Mouse (Mus musculus) testis, adult 2 months (tissue): ENCODE data around the gene Map3k20. TPM values are rescaled to one million over a fixed set of nuclear protein-coding genes. Genes with fewer than 3 reads are reported as not detected.
A peak's percentile ranks its signal among the peaks of the same experiment; 100 is the strongest.

ENCODE experiments used
- H3K27ac ChIP-seq: fragments of 200-500 bp; 2 replicates; pipeline ENCODE4 v1.5.1; 2012; ENCODE audit warnings: low read depth, low read length; ENCODE audit not compliant: control insufficient read depth, insufficient read depth
- H3K27me3 ChIP-seq: fragments of 200-500 bp; 2 replicates; pipeline ENCODE4 v1.6.1; 2012; ENCODE audit warnings: mild to moderate bottlenecking, low read length, moderate library complexity; ENCODE audit not compliant: control insufficient read depth, insufficient read depth
- H3K36me3 ChIP-seq: fragments of 200-500 bp; 2 replicates; pipeline ENCODE4 v1.6.1; 2012; ENCODE audit warnings: mild to moderate bottlenecking, low read length; ENCODE audit not compliant: control insufficient read depth, insufficient read depth
- H3K4me1 ChIP-seq: fragments of 200-500 bp; 2 replicates; pipeline ENCODE4 v1.6.1; 2012; ENCODE audit warnings: low read length; ENCODE audit not compliant: control insufficient read depth, insufficient read depth
- H3K4me3 ChIP-seq: fragments of 200-500 bp; 2 replicates; pipeline ENCODE4 v1.5.1; 2012; ENCODE audit warnings: low read depth, mild to moderate bottlenecking, low read length, moderate library complexity, mixed read lengths; ENCODE audit not compliant: control insufficient read depth
- CTCF ChIP-seq: fragments of 200-500 bp; IDR thresholded peaks from 2 replicates; pipeline ENCODE4 v1.5.1; 2012; ENCODE audit warnings: low read depth, mild to moderate bottlenecking, inconsistent platforms, low read length, moderate library complexity; ENCODE audit not compliant: control insufficient read depth, insufficient read depth, insufficient replicate concordance
- POLR2A ChIP-seq: fragments of 200-500 bp; IDR thresholded peaks from 2 replicates; pipeline ENCODE4 v1.6.1; 2012; ENCODE audit warnings: low read depth, mild to moderate bottlenecking, inconsistent platforms, low read length, moderate library complexity; ENCODE audit not compliant: control insufficient read depth
- polyA plus RNA-seq: library from polyadenylated mRNA; depleted of rRNA; stranded (reverse); fragments of >200 nt; gene quantifications from 2 replicates; pipeline ENCODE4 v1.2.3, GENCODE M21; 2012

The Map3k20 gene
- polyA plus RNA-seq, 1 experiment = 2.8 TPM

GRCm38 (mm10) chr2:72260704-72261103 is 24.7 kb upstream of the Map3k20 start:
- TF ChIP-seq POLR2A (no peak), CTCF (no peak)
- no peaks in the 10 kb centered on the region for H3K36me3 ChIP-seq
- H3K4me1 ChIP-seq = no peaks in the 10 kb centered on the region
- no peak overlapping the region for H3K27ac ChIP-seq
- peak overlapping the region; percentile 36; the same call in 1 of the 2 replicates for H3K4me3 ChIP-seq
- no peaks in the 10 kb centered on the region for H3K27me3 ChIP-seq

DNA sequence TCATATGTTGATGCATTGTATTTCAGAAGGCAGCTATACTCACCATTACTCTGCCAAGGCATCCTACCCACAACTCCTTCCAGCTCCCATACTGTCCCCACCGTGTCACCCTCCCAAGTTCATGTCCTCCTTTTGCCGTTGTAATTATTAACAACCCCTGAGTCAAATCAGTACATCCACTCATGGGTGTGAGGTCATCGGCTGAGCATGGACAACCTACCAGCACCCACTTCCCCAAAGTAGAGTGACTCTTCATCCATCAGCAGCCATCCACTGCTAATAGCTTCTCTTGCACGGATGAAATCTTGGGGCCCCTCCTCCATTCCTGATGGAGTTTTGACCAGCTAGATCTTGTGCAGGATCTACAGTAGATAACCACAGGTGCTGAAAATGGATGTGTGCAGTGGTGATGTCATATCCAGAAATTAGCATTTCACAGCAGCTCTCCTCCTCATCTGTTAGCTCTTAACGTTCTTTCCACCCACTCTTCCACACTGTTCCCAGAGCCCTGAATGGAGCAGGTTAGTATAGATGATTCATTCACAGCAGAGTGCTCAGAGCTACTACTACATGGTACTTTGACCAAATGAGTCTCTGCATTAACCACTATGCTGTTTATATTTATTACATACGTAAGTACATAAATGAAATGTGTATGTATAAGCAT is 22.5 kb upstream of the Map3k20 start:
- no peak for TF ChIP-seq CTCF
- TF ChIP-seq POLR2A = no peak
- Histone ChIP-seq H3K4me1 (no peaks in the 10 kb centered on the region), H3K4me3 (no peak overlapping the region), H3K27me3 (no peaks in the 10 kb centered on the region), H3K36me3 (no peaks in the 10 kb centered on the region), H3K27ac (no peak overlapping the region)

- TF ChIP-seq POLR2A (no peak), CTCF (no peak)
These were observed 18.0 kb upstream of the Map3k20 start for GRCm38 (mm10) chr2:72267390-72267789.

GRCm38 (mm10) chr2:72269651-72270341 is 15.6 kb upstream of the Map3k20 start:
- no peak overlapping the region for H3K27ac ChIP-seq
- no peaks in the 10 kb centered on the region for H3K36me3 ChIP-seq
- no peaks in the 10 kb centered on the region for H3K4me1 ChIP-seq
- no peak overlapping the region for H3K4me3 ChIP-seq
- TF ChIP-seq POLR2A (no peak), CTCF (no peak)
- no peaks in the 10 kb centered on the region for H3K27me3 ChIP-seq

More at GRCm38 (mm10) chr2:72267390-72267789, 18.0 kb upstream of the Map3k20 start:
- Histone ChIP-seq H3K27me3 (no peaks in the 10 kb centered on the region), H3K4me1 (no peaks in the 10 kb centered on the region), H3K4me3 (no peak overlapping the region), H3K27ac (no peak overlapping the region), H3K36me3 (no peaks in the 10 kb centered on the region)

- Histone ChIP-seq H3K4me1 (peaks cover 5% of the 10 kb centered on the region; the same call in 1 of the 2 replicates), H3K4me3 (no peak overlapping the region), H3K36me3 (no peaks in the 10 kb centered on the region), H3K27me3 (no peaks in the 10 kb centered on the region), H3K27ac (no peak overlapping the region)
- TF ChIP-seq CTCF = no peak
- TF ChIP-seq POLR2A = no peak
These were observed 7.1 kb upstream of the Map3k20 start for GRCm38 (mm10) chr2:72278247-72278873.

GRCm38 (mm10) chr2:72280524-72280923 is 4.9 kb upstream of the Map3k20 start:
- Histone ChIP-seq H3K27ac (no peak overlapping the region), H3K36me3 (no peaks in the 10 kb centered on the region), H3K27me3 (no peaks in the 10 kb centered on the region), H3K4me3 (no peak overlapping the region), H3K4me1 (peaks cover 5% of the 10 kb centered on the region; the same call in 1 of the 2 replicates)
- TF ChIP-seq POLR2A (no peak), CTCF (no peak)

DNA sequence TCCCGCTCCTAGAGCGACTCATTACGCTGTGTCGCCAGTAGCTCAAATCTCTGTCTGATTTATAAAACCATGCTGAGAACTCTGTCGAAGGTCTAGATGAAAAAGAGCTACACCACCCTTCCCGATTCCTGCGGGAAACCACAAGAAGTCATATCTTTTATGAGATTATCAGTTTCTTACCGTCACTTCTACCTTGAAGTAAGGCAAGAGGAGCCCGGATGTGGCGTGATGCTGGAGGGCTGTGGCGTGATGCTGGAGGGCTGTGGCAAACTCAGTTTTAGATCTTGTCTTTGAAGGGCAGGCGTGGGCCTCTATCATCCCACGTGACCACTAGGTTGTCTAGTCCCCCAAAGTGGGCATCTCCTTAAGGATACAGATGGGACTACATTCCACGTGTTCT is 3.5 kb upstream of the Map3k20 start:
- Histone ChIP-seq H3K4me1 (peaks cover 8% of the 10 kb centered on the region), H3K27me3 (no peaks in the 10 kb centered on the region), H3K36me3 (no peaks in the 10 kb centered on the region), H3K4me3 (peak overlapping the region; percentile 2; the same call in 1 of the 2 replicates), H3K27ac (no peak overlapping the region)
- TF ChIP-seq POLR2A (no peak), CTCF (no peak)
